Mouse (Mus musculus) cerebellum, adult 11 months (tissue): Measurements from ENCODE around the gene Myo5c.

ENCODE experiments used
- DNase-seq: peaks from one replicate; pipeline ENCODE4 v3.0.0; 2022

Myo5c gene

DNA sequence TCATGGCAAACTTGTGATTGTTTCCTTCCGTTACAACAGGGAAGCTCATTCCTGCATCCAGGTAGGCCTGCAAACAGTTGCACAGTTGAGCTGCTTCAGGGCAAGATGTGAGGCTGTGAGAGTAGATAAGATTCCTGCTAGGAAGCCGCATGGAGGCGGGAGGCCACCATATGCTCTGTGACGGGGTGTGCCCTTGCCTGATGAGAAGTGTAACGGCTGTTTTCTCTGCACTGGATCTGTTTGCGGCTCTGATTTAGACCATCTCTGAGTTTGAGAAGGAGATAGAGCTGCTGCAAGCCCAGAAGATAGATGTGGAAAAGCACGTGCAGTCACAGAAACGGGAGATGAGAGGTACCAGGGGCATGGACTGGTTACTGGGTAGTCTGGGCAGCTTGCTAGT, 51.8 kb downstream of the Myo5c start:
- DNase-seq, result peak; percentile 70

DNA sequence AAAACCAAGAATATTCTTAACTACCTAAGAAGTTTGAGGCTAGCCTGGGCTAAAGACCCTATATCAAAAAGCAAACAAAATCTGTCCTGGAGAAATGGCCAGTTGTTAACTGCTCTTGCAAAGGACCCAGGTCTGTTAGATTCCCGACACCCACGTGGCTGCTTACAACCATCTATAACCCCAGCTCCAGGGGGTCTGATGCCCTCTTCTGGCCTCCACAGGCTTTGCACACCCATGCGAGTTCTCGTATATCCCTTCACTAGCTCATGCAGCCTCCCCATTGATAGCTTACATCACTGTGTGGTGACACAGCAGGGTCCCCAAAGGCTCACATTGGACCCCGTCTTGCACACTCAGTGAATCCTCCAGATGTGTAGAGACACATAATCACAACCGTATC, 53.5 kb downstream of the Myo5c start:
- no peak for DNase-seq

DNA sequence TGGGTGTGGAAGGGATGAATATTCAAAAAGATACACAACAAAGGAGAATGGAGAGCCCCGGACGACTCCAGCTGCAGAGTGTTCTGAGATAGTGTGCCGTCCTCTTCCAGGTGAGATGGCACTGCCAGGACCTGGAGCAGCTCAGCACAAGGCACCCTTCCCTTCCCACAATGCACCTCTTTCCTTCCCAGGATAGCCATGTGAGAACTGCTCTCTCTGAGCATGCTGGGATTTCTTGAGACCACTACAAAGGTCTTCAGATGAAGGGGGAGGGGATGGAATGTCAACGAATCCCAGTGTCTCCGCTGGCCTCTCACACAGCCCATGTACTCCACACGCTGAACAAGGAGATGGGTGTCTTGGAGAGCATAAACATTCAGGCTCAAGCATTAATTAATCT, 55.8 kb downstream of the Myo5c start:
- no peak for DNase-seq

DNA sequence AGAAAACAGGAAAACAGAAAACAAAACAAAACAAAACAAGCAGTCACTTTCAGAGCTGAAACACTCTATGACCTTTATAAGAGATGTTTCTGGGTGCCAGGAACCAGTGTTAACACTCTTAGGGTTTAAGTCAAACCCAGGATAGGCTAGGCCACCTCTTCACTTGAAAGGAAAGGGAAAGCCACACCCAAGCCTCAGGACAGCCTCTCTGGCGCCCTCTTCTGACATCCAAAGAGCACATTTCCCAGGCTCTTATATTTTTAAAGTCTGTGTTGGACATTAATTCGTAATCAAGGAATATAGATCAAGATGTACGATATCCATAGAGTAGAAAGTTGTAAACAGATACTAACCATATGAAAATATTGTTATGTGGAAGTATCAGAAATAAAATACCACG, 57.7 kb downstream of the Myo5c start:
- DNase-seq, result no peak

DNA sequence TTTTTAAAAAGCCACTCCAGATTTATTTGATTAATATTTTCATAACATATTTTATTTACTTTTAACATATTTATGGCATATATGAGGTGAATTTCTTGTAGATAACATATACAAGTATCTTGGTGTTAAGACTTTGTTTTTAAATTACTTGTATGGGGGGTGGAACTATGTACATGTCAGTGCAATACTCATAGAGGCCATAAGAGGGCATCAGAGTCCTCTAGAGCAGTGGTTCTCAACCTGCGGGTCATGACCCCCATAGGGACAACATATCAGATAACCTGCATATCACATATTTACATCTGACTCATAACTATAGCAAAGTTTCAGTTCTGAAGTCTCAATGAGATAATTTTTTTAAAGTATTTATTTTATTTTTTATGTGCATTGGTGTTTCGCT, 67.5 kb downstream of the Myo5c start:
- no peak for DNase-seq

DNA sequence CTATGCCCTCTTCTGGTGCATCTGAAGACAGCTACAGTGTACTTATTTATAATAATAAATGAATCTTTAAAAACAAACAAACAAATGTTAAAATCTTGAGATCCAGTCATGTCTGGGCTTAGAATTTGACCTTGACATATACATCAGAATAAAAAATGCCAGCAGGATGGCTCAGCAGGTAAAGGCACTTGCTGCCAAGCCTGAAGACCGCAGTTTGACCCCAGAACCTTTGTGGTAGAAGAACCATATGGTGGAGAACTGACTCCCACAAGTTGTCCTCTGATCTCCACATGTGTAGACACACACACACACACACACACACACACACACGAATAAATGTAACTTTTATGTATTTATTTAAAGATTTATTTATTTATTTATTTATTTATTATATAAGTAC, 71.2 kb downstream of the Myo5c start:
- no peak for DNase-seq

DNA sequence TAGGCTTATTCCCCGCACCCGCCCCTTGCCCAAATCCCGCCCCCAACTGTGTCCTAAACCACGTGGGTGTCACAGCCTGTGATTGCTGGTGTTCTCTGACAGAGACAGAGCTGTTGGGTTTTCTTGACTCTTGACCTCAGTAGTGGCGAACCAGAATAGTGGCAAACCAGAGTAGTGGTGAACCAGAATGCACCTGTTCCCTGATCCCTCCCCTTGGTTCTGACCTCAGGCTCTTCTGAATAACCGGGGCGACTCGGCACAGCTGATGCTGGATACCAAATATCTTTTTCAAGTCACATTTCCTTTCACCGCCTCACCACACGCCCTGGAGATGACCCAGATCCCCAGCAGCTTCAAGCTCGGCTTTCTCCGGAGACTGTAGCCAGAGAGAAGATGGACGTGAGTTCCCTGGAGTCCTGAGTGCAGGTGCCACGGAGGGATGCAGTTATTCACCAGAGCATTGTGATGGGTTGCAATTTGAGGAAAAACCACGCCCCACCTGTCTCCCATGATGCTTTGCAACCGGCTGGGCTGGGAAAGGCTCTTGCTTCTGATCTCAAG, 72.0 kb downstream of the Myo5c start:
- DNase-seq, result no peak

DNA sequence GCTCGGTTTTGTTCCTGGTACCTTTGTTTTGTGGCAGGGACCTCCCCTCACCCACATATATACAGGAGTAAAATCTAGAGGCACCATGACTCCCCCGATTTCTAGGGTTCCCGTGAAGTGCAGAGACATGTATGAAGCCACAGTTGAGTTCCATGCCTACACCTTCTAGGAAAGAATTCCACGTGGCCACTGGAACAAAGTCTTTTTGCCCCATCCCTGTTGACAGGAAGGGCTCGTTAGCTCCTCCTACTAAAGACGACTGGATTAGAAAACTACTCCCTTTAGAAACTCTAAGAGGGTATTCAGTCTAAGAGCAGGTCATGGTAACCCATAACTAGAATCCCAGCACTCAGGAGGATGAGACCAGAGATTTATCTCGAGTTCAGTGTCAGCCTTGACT, 72.5 kb downstream of the Myo5c start:
- no peak for DNase-seq

DNA sequence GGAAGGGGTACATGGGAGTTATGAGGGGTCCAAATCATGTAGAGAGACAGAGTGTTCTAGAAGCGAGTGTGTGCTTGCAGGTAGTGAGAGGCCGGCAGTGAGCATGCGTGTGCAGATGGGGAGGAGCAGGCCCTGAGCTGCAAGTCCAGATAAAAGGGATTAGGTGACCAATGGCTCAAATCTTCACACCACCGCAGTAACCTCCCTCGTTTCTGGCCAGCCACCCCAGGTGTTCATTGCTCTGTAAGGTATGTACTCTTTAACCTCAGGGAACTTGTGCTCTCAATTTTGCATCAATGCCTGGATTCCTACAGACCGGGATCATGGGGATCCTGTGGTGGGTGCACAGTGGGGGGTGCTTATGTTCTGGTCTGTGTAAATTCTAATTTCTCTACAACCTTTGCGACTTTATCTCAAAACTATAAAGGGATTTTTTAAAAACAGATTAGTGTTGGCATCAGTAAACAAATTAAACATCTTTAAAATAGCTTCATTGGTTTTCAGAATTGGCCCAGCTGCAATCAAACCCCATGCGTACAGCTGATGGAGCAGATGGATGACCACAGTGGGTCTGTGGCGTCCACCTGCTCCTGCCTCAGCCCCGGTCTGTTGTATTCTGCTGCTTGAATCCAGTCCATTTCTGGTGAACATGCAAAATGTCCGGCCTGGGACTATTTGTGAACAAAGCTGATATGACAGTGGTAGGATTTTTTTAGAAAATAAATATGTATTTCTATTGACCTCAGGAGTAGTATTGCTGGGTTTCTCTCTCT, 74.5 kb downstream of the Myo5c start, which contains the start of gene Gnb5:
TSS of gene Gnb5 (plus strand) at position 163 of the 773 bp plus-strand sequence.
- DNase-seq, result peak; percentile 87

DNA sequence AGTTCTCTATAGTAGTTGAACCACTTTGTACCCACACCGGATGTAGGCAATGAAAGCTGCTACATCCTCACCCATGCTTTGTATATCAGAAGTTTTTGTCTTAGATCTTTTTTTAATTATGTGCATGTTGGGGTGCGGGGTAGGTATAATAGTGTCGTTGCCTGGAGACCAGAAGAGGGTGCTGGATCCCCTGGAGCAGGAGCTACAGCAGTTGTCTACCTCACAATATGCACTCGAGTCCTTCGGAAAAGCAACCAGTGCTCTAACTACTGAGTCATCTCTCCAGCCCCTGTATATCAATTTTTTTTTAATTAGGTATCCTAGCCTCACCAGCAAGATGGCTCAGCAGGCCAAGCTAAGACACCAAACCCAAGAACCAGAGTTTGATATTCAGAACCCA, 75.2 kb downstream of the Myo5c start:
- no peak for DNase-seq

DNA sequence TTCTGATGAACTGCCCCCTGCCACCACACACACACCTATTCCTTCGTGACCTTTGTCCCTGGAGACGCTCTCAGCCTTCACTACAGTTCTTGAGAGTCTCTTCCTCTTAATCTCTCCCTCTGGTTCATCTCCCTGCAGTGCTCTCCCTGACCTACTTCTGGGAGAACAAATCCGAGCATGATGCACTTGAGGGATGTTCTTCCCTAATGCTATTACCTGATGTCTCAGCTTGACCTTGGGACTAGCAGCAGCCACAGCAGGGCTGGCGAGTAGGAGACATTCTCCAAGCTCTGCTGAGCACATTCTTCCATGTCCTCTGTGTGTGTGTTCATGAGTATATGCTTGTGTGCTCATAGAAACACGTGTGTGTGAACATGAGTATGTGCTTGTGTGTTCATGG, 76.8 kb downstream of the Myo5c start:
- DNase-seq, result no peak

DNA sequence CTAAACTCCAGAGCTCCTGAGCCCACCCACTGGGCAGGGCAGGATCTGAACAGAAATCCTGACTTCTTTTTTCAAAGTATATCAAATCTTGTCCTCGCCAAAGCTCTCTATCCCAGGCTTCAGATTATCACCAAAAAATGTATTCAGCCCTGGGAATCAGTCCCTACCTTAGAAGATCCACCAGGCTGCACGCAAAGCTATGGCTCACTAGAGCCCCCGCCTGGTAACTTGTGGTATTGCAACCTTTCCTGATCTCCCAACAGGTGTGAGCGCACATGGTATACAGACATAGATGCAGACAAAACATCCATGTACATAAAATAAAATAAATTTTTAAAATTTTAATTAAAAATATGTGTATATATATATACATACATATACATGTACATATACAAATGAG, 80.2 kb downstream of the Myo5c start:
- DNase-seq, result peak; percentile 87

DNA sequence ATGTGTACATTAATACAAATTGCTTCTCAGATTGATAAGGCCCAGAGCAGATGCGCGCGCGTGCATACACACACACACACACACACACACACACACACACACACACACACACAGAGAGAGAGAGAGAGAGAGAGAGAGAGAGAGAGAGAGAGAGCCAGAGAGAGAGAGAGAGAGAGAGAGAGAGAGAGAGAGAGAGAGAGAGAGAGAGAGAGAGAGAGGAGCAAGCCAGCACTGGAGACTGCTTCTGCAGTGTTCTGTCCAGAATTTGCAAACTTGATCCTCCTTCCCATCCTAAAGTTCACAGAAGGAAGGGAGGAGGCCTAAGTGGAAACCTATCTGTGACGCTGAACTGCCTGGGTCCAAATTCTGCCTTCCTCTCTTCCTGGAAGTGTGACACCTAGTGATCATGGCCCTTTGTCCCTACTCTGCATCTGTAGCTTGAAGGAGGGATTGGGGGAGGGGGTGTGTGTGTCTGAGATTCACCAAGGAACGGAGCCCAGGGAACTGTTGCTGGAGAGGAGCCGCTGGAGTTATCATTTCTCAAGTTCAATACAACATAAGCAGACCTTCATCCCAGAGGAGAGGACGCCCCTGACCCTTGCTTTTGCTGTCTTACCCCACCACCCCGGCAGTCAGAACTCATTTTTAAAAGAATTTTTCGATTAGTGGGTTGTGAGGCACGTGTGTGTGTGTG, 81.5 kb downstream of the Myo5c start:
- no peak for DNase-seq

DNA sequence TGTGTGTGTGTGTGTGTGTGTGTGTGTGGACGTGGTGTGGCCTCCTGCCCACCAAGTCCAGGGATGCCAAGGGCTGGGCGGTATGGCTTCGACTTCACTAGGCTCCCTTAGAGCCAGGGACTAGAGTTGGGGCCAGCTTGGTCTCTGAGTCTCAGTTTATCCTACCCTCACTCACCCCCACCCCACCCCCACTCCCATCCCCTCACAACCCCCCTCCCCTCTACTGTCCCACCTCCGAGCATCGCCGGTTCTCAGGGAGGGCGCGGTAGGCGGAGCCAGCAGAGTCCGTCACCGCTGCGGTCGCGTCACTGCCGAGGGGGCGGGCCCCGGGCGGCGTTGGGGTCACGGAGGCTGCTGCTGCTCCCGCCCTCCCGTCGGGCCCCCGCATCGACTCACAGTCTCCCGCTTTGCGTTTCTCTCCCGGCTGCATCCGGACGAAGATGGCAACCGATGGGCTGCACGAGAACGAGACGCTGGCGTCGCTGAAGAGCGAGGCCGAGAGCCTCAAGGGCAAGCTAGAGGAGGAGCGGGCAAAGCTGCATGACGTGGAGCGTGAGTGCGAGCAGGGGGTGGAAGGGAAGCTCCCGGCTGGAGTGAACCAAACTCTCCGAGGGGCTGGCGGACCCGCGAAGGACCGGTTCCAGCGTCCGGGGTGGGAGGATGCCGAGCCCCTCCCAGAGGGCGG, 82.2 kb downstream of the Myo5c start:
- peak; percentile 89 for DNase-seq

DNA sequence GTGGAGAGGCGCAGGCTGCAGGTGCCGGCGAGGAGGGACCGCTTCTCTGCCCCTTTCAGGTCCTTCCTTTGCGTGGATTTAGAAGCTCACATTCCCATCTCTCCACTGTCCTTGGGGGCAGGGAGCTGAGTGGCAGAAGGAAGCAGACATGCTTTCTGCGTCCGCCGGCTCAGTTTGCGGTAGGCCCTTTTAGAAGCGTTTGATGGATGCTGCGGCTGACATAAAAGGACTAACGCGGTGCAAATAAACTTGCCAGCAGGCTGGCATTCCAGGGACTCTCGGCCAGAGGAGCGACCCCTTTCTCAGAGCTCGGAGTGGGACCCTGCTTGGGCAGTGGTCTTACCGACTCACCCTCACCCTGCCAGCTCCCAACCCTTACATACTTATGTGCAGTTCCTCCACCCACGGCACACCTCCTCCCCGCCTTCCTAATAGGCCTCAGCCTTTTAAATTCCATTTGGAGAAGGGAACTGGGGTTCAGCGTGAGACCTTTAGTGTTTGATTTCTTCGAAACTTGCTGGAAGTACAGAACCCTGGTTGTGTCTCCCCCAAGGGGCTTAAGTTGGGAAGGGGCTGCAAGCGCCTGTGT, 82.8 kb downstream of the Myo5c start:
- no peak for DNase-seq

DNA sequence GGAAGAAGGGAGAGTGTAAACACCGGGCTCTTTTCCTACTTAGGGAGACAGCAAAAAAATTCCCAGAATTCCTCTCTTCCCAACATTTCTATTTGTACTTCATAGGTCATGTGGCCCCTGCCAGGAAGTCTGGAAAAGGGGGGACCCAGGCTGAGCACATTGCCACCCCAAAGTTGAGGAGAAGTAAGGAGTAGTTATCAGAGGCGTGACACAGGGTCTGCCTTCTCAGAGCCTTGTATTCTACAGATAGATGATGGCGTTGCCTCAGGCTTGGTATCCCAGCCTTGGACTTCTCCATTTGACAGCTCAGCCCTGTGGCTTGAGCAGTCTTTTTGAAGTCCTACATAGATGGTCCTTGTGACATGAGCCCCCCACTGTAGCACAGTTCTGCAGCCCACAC, 83.4 kb downstream of the Myo5c start:
- DNase-seq, result no peak

DNA sequence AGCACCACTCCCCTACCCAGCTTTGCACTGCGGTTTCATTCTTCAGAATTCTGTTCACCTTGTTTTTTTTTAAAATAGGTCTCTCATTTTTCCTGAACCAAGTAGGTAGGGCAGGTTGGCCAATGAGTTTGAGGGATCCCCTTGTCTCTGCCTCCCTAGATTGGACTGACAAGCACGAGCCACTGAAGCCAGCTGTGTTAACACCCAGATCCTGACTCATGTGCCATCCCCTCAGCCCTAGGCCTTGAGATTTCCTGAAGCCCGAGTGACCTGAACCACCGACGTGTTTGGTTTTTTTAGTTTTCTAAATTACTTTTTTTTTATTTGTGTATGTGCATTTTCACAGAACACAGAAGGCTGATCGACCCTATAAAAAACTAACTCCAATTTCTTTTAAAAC, 85.0 kb downstream of the Myo5c start:
- DNase-seq, result no peak

DNA sequence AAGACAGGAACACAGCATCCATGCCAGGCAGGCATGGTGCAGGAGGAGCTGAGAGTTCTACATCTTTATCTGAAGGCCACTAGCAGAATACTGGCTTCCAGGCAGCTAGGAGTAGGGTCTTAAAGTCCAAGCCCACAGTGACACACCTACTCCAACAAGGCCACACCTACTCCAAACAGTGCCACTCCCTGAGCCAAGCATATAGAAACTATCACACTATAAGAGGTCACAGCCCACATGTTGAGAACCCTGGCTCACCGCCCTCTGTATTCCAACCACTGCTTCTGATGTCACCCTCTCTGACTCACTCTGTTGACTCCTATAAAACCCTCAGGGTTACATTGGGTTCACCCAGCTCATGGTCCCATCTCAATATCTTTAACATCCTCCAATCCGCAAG, 86.4 kb downstream of the Myo5c start:
- no peak for DNase-seq

DNA sequence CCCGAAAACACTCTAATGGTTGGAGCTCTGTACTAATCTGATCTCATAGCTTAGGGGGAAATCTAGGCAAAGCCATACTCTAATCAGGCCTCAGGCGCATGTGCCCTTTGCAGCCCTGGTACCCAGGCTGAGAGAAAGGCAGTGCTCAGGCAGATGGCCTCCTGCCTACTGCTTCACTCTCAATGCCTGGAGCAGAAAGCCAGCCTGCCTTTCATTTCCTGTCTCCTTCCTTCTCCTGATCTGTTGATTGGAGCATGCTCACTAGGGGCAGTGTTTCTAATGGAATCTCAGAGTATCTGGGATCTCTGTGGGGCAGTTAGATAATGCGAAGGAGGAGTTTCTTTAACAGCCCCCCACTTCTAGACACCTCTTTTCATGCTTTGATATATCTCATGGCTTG, 87.5 kb downstream of the Myo5c start:
- no peak for DNase-seq

DNA sequence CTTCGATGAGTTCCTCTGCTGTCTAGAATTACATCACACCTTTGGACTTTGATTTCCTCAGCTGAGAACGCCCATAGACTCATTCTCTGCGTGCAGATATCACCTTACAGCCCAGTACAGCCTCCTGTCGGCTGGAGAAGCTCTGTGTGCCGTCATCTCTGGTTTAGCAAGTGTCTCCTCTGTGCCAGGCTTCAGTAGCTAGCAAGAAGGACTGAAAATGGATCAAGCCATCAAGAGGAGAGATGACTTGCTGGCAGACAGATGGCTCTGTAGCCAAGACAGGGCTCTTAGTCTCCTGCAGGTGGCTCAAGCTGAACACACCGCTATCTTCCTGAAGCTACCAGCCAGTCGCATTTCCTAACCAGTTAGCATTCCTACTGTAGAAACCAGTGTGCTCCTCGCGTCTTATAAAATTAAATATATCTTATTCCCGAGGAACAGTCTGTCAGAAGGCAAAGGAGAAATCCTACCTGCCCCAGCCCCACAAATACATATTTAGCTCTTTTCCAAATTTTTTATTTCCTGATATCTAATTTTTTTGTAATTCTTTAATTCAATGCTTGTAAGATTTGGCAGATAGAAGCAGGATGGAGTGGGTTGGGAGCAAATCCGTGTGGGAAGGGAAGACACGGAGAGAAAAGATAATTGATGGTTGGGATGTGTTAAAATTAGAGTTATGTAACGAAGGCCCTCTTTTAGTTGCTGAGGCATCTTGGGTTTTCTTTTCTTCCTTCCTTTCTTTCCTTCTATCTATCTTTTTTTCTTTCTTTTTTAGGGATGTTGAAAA, 90.5 kb downstream of the Myo5c start:
- no peak for DNase-seq

DNA sequence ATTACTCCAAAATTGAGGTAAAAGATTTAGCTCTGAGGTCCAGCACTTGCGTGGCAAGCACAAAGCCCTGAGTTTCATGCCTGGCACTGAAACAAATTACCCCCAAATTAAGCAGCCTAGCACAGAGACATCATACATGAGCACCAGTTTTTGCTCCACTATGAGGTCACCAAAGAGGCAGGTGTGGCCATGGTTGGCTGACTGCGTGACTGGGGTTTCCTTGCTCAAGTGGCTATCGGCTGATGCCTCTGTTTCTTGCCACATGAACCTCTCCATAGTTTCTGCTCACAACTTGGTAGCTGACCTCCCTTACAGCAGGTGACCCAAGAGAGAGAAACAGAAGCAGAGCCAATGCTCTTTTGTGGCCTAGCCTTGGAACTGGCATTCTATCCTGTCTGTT, 96.2 kb downstream of the Myo5c start:
- no peak for DNase-seq

DNA sequence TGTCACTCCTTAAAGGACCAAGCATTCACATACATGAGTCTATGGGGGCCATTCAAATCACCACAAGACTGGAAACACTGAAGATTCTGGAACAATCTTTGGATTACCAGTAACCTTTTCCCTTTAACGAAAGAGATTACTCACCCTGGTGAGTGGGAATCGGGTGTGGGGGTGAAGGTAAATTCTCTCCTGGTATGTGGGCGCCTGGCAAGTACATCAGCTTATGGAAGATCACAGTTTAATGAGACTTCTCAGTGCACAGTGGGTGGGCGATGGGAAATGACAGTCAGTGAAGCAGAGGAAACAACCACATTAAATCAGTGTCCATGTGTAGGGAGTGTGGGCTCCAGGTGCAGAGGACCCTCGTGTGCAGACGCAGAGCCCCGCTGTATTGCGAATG, 99.0 kb downstream of the Myo5c start:
- no peak for DNase-seq

DNA sequence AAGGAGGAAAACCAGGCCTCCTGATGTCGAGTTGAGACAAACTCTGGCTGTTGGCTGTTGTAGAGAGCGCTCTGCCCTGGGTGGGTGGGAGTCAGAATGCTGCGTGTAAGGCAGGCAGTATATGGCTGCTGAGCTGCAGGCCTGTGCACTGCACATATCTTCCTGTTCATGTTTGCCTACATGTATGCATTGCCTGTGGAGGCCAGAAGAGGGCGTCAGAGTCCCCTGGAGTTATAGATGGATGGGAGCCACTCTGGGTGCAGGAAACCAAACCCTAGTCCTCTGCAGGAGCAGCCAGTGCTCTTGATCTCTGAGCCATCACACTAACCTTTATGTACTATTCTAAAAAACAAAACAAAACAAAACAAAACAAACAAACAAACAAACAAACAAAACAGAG, 102.6 kb downstream of the Myo5c start:
- no peak for DNase-seq
